Mouse (Mus musculus) cerebellum, adult 8-10 months (tissue): ENCODE measurements around the gene Tent2.
A peak's percentile ranks its signal among the peaks of the same experiment; 100 is the strongest.
"Not testable (repeated sequence)": the region's sequence is repeated elsewhere in the genome, so short reads cannot be mapped to it uniquely, and the experiment has no call there.

Experiments used
- DNase-seq: peaks from one replicate; pipeline ENCODE4 v3.0.0; 2022

Tent2 gene

DNA sequence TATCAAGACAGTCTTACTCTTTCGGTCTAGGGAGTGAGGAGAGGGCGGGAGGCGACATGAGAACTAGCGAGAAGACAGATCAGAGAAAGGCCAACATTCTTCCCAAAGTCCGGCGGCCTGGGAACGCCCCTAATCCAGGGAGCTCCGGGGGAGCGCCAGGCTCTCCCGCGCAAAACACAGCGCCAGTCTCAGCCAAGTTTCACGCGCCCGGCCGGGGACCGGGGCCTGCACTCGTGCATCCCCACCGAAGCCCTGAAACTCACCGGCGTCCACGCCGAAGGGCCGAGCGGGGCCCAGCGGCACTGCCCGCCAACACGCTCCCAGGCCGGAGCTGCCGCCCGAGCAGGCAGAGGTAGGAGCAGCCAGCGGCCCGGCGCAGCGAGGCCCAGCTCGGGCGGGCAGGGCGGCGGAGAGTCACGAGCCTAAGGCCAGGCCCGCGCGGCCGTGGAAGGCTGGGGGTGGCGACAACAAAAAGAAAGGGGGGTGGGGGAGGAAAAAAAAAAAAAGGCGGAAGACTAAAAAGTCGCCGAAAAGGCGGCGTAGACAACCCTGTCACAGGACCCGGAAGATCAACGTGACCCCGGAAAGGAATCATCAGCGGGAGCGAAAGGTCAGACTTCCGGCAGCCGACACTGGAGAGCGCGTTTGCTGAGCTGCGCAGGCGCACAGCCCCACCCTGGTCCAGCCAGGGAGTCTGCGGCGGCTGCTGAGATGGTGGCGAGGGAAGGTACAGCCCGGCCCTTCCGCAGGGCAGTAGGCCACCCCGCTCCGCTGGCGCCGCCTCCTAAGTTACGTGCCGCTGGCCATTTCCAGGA is at the start of gene Tent2:
Gene Tent2 (minus strand): TSS at position 555 of the 815 bp plus-strand sequence.
- DNase-seq = peak; percentile 88

DNA sequence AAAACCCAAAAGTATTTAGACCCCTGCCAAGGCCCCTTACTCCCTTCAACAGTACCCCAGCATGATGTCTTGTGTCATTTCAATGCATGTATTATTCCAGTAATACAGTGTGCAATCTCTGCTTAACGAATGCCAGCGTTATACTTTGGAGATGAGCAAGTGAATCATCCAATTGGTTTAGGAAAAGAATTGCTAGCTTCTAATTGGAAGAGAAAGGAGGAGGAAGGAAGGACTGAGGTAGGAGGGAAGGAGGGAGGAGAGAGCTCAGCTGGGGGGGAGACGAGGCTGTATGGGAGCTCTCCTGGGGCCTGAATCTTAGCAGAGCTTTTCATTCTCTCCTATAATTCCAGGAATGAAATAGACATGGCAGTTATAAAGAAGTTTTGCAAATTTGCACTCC is 49.0 kb upstream of the Tent2 start:
- DNase-seq = no peak

DNA sequence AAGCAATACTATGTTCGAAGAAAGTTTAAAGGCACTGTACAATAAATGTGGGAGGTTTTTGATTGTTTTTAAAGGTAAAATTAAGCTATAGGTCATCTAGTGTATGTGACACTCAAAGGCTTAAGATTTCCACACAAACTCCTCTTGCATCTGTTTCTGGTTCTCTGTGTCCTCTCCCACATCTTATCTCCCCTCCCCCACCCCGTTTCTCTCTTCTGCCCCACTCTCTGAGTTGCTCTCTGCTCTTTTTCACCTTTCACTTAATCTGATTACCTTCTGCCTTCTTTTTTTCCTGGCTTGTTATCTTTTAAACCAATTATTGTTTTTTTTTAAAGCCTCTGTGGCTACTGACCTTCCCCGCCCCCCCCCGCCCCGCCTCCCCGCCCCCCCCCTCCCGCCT is 47.4 kb upstream of the Tent2 start:
- DNase-seq = no peak

DNA sequence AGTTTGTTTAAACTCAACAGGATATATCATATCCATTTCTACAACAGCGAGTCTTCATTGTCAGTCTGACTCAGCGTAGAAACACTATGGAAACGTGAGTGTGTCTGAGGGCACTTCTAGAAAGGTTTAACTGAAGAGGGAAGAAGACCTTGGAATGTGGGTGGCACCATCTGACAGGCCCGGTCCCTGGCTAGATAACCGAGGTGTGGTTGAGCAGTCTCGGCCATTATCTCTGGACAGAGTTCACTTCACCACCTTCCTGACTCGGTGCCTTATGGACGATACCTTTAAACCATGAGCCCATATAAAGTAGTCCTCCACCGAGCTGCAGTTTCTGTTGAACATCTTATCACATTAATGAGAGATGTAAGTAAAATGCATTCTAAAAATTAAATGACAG is 46.9 kb upstream of the Tent2 start:
- no peak for DNase-seq

DNA sequence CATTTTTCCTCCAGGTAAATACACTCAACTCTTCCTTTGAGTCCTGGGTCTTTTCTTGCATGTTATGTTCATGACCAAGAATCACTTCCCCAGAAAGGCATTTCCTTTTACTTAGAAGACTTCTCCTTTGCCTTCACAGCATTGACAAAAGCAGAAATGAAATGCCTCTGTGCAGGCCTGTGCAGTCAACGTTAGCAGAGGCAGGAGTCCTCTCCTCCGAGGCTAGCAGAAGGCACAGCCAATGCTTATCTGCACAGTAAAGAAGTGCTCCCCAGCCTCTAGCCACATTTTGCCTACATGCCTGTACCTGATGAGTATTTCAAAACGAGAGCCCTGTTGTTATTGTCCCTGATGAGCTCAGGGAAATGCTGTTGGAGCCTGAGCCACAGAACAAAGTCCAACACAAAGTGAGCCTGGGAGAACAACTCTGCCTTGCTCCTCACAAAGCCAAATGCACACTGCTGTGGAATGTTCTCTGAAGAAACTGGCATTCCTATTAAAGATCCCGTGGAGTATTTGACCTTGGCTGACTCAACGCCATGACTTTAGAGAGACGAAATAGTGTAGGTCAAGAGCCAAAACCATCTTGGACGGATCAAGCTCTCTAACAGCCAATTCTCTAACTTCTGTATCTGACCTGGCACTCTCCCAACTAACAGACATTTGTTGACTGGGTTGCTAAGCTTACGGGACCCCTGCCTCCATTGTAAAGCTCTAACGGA is 45.7 kb upstream of the Tent2 start:
- no peak for DNase-seq

DNA sequence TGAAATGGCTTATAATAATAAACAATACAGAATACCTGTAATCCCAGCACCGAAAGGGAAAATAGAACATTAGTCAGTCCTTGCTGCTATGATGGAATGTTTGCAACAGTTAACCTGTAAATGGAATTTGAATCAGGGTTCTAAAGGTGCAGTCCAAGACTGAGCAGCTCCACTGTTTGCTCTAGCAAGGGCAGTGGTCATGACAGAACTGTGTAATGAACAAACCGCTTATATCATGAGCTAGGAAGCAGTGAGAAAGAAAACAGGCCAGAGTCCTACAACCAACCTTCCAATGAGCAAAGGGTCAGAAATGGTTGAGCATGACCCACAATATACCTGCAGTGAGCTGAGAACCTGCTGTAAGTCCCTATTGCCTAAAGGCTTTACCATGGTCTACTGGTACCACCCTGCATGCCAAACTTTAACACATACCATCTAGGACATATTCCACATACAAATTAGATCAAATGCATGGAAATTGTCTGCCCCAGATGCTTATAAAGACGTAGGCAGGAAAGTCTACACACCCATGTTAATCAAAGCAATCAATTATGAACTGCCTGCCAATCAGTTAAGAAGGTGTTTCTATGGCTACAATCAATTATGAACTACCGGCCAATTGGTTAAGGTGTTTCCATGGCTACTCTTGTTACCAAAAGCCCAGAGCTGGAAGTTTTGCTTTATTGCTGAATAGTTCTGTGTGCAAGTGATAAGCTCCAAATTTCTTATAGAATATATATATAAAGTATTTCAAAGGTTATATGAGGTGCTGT is 42.3 kb upstream of the Tent2 start:
- no peak for DNase-seq

DNA sequence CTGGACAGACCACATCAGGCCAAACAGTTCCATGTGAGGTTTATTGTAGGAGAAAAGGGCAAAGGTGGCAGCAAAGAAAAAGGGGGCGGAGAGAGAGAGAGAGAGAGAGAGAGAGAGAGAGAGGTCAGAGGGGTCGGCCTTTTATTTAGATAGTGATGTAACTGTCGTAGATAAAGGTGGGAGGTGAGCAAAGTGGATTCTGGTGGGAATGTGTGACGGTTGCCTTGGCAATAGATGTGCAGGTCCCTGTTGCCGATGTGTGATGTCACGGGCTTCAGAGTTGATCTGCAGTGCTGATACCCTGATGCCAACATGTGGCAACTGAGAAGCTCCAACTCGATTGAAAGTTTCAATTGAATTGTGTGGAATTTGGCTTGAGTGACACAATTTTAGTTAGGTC is 40.1 kb upstream of the Tent2 start:
- DNase-seq = no peak

DNA sequence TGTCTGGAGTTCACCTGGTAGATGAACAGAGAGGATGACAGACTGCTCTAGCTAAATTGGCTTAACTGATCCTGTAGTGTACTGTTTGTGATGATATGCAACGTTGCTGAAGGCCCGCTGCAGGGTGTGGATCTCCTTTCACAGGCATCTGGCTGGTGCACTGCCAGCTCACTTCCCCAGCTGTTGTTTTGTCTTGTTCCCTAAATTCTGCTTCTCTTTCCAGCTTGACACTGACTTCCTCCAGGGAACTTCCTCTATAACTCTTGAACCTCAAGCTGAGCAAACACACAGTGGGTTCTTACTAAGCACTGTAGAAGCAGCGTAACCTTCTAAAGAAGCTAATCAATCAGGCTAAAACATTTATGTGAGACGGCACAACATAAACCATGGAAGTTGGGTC is 38.8 kb upstream of the Tent2 start:
- no peak for DNase-seq

DNA sequence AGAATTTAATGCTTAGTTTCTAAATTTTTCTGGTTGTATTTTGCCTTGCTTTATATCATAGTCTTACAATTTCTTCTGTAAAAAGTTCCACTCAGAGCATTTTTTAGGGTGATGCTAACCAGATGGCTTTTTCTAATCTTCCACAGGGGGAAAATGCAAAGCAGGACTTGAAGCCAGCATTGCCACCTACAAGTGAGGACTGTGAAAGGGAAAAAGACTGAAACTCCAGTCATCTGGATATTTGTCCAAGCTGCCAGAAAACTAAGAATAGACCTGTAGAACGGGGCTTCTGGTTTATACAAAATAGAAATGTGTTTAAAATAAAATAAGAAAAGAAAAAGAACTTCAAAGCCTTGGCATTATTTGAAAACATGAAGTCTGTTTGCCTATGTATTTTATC is 19.6 kb upstream of the Tent2 start:
- no peak for DNase-seq

DNA sequence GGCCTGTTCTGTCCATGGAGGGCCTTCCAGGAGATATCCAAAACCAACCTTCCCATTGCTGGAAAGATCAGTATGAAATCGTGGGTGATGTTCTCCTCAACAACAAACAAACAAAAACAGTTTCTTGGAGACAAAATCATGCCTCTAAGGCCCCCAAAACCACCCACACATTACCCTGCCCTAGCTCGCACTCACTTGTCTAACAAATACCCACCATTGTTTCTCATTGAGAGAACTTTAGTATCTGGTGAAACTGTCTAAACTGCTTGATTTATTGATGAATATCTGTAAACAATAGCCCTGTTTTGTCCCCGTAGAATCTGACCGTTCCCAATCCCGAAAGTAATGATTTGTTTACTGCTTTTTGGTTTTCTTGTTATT is 451 bp upstream of the Tent2 start:
- no peak for DNase-seq

DNA sequence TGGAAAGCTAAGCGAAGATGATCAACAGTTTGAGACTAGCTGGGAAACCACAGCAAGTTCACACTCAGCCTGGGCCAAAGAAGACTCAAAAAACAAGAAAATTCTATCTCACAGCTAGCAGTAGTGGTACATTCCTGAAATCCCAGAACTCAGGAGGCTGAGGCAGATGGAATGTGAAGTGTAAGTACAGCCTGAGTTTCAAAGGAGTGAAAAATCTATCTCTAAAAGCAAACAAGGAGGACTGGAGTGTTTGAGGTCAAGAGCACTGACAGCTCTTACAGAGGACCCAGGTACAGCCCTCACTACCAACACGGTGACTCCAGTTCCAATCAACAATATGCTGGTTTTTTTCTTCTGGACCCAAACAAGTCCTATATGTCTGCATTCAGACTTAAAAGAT is 2.8 kb downstream of the Tent2 start:
- no peak for DNase-seq

DNA sequence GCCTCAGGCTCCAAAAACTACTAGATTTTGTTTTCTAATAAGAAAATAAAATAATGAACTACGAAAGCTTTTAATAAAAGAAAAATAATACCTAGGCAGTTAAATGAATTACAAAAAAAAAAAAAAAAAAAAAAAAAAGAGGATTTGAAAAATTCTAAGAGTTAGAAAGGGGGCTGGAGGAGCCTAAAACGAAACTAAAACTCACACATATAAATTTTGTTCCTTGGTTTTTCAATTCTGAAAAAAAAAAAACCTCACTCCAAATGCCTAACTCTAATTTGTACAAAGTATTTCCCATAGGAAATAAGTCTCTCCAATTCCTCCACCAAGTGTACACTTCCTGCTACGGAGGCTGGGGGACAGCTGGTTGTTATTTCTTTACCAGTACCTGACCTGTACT is 3.4 kb downstream of the Tent2 start:
- no peak for DNase-seq

DNA sequence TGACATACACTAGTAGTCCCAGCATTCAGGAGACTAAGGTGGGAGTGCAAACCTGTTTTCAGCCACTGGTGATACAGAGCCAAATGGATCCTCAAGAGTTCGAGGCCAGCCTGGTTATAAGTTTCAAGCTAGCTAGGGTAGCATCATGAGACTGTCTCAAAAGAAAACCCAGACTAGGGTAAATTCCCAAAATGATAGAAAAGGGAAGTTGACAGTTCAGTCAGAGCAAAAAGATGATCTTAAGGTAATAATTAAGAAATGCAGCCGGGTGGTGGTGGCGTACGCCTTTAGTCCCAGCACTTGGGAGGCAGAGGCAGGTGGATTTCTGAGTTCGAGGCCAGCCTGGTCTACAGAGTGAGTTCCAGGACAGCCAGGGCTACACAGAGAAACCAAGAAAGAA is 4.4 kb downstream of the Tent2 start:
- not testable (repeated sequence) for DNase-seq

DNA sequence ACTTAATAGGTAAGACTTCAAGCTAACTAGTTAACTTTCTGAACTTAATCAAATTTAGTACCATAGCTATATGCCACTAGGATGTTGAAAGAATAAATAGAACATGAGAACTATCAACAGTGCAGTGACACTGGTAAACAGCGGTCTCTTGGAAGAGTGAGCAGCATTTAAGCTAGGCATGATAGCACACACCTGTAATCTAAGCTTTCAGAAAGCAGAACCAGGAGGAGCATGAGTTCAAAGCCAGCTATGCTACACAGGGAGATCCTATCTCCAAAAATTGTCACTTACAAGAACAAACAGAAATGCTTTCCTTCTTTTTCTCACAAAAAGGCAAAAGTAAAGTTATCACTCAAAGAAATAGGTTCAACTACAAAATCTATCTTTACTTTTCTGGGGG is 11.8 kb downstream of the Tent2 start:
- no peak for DNase-seq

DNA sequence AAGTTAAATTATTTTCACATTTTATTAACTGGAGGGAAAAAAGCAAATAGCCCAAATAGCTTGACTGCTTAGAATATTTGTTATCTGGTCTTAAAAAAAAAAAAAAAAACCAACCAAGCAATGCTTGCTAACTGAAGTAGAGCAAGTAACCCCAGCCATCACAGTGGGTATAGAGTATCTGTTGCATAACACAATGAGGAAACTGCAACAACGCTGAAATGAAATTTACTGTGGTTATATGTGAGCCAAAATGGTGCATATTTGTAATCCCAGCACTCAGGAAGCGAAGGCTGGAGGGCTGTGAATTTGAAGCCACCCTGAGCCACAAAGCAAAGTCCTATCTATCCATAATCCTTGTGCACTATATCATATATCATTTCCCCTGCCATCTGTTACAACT is 12.7 kb downstream of the Tent2 start:
- no peak for DNase-seq

DNA sequence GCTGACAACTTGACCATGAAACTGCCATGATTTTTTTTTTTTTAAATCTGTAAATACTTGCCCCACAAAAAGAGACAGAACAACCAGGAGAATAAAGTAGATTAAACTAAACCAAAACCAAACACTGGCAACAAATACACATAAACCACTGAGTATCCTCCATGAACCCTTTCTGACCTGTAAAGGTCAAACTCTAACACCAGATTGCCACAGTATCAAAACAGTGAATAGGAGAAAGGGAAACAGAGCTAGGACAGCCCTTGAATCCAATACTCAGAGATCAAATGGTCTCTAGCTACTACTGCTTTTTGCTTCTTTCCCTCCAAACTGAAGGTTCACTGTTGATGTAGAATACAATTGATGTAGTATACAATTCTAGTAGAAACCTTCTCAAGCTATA is 14.6 kb downstream of the Tent2 start:
- no peak for DNase-seq

DNA sequence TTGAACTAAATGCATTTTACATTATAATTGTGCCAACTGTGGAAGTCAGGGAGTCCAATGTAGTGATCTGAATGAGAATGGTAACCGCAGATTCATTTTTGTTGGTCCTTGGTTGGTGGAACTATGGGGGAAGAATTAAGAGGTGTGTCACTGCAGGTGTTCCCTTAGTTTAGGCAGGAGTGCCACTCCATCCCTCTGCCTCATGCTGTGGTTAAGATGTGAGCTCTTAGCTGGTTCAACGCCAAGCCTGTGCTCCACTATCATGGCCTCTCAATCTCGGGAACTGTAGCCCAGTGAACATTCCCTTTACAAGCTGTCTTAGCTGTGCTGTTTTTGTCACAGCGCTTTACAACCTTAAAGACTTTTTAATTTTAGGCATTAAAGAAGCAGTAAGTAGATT is 28.9 kb downstream of the Tent2 start:
- DNase-seq = no peak

DNA sequence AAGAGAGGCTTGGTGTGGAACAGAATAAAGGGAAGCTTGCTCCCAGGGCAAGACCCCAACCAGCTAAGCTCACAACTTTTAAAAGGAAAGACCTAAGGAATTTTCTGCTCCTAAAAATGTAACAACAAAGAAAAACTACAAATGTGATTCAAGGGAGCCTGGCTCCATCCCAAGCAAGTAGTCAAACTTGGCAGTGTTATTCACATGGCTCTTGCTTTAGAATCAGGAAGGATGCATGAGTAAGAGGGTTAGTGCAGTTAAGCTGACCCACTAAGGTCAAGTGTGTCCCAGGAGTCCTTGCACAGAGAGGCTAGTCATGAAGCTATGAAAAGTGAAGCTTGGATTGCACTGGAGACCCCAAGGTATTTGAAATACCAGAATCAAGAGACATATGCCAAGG is 29.7 kb downstream of the Tent2 start:
- DNase-seq = no peak

DNA sequence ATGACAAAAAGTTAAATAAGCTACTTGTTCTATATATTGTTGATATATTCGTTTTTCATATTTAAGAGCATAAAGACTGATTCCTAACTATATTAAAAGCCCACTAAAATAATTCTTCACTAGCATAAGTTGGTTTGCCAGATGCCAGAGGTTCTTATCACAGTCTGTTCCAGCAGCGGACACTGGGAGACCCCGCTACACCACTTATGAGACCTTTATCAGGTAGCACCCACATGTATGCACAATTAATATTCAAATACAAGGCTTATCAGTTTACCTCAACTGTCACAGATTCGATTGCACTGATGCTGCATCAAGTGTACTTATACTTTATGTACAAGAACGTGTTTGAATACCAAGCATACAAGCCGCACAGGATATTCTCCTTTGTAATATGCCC is 33.9 kb downstream of the Tent2 start:
- DNase-seq = no peak

DNA sequence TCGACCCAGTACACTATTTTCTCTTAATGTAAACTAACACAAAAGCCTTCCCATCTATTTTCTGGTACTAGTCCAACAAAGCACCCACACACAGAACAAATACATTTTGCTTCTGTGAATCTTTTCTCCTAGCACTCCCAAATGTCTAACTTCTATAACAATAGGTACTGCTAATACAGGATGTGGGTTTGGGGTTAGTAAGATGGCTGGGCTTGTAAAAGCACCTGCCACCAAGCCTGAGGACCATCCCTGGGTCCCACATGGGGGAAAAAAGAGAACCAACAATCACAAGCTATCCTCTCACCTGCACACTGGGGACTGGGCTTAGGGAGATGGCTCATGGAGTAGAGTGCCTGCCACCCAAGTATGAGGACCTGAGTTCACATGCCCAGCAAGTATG is 38.9 kb downstream of the Tent2 start:
- no peak for DNase-seq

DNA sequence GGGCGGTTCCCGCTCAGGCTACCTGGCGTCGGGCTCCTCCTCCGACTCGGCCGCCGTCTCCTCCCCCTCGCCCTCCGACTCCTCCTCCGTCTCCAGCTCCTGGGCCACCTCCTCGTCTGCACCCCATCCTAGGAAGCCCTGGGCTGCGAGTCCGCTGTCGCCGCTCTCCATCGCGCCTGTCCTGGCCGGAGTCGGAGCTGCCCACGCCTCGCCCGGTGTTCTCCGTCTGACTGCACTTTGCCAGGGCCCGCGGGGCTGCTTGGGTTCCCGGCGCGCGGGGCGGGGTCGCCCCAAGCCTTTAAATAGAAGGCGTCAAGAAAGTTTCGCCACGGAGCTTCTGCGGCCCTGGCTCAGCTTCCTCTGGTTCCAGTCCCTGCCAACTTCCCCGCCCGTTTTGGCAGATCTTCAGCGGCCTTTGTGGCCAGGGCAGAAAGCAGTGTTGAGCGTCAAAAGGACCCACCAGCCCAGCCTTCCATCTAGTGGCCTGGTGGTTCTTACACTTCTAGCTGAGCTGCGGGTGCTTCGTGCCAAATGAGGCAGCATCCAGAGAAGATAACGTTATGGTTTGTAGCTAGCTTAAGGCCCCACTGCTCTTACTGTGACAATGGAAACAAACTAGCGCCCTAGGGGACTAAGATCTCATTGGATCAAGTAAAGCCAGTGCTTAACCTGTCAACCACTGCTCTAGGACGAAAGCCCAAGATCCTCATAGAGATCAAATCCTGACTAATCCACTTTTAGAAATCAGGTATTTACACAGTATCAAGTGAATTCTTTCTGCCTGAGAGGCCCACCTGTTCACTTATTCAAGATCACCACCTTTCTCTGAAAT is 47.6 kb downstream of the Tent2 start, which contains the start of gene Cmya5:
Gene Cmya5 (minus strand): TSS at position 389 of the 832 bp plus-strand sequence.
- peak; percentile 66 for DNase-seq

DNA sequence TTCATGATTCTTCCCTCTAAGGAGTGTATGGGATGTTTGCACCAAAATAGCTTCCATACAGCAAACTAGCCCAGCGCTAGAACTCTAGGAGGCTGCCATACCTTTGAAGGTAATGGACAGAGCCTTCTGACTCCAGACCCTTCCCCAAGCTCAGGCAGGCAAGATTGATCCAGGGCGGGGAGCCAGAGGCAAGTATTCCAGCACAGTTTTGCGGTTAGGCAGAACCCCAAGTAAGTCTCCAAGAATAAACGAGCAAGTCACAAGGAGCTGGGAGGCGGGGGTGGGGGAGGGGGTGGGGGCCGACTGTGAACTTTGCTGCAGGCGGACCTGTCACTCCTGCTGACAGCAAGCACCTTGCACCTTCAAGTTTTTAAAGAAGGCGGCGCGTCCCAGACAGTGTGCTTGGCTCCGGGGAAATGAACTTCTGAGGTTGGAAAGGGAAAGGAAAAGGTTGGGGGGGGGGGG is 48.3 kb downstream of the Tent2 start:
- DNase-seq = no peak

DNA sequence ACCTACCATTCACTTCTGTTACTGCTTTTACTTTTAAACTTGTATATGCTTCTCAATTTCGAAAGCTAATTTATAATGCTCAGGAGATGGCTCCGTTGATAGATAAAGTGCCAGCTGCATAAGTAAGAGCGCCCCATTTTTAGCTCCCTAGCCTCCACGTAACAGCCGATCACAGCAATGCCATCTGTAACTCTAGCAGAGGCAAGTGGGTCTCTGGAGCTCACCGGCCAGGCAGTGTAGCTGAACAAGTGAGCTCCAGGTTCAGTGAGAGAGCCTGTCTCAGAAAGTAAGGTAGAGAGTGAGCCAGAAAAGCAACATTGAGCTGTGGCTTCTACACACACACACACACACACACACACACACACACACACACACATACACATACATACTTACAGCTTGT is 51.0 kb downstream of the Tent2 start:
- DNase-seq = no peak
